Mouse (Mus musculus) heart, postnatal 0 days (tissue): Measurements from ENCODE around the gene Ube2f. TPM values are rescaled to one million over a fixed set of nuclear protein-coding genes. Genes with fewer than 3 reads are reported as not detected.

Experiments used
- ATAC-seq: fragments of 200-750 bp; cut with Nextera tagmentation; 2 replicates; pipeline ENCODE4 v1.8.0; 2017; ENCODE audit warnings: low read depth, moderate number of reproducible peaks, moderate library complexity; ENCODE audit not compliant: insufficient read depth
- DNase-seq: peaks from one replicate; pipeline ENCODE4 v3.0.0-alpha.2; 2016; ENCODE audit warnings: low spot score
- H3K27ac ChIP-seq: fragments of 300-500 bp; sonication (generic); 2 replicates; pipeline ENCODE4 v1.5.1; 2014; ENCODE audit warnings: low read depth, mild to moderate bottlenecking
- H3K27me3 ChIP-seq: fragments of 300-500 bp; sonication (generic); 2 replicates; pipeline ENCODE4 v1.6.1; 2014; ENCODE audit warnings: low read length, mixed read lengths; ENCODE audit not compliant: control insufficient read depth, insufficient read depth
- H3K36me3 ChIP-seq: fragments of 300-500 bp; sonication (generic); replicated peaks from 2 replicates; pipeline ENCODE4 v1.6.1; 2014; ENCODE audit warnings: low read length, mixed read lengths; ENCODE audit not compliant: control insufficient read depth, insufficient read depth
- H3K4me1 ChIP-seq: fragments of 300-500 bp; sonication (generic); 2 replicates; pipeline ENCODE4 v1.6.1; 2014; ENCODE audit warnings: antibody characterized with exemption; ENCODE audit not compliant: control insufficient read depth, insufficient read depth
- H3K4me2 ChIP-seq: fragments of 300-500 bp; sonication (generic); 2 replicates; pipeline ENCODE4 v1.6.1; 2014; ENCODE audit warnings: low read depth, mild to moderate bottlenecking, low read length, moderate library complexity
- H3K4me3 ChIP-seq: fragments of 300-500 bp; sonication (generic); 2 replicates; pipeline ENCODE4 v1.5.1; 2014; ENCODE audit warnings: low read depth, low read length
- H3K9ac ChIP-seq: fragments of 300-500 bp; sonication (generic); replicated peaks from 2 replicates; pipeline ENCODE4 v1.6.1; 2014; ENCODE audit warnings: low read depth, low read length, mixed read lengths
- H3K9me3 ChIP-seq: fragments of 300-500 bp; sonication (generic); replicated peaks from 2 replicates; pipeline ENCODE4 v1.6.1; 2016; ENCODE audit warnings: low read length; ENCODE audit not compliant: control insufficient read depth
- CTCF ChIP-seq: IDR thresholded peaks from 2 replicates; pipeline ENCODE4 v1.5.1; 2016; ENCODE audit warnings: antibody characterized with exemption, control low read depth, low read depth
- EP300 ChIP-seq: IDR thresholded peaks from 2 replicates; pipeline ENCODE4 v1.6.1; 2016; ENCODE audit warnings: antibody characterized with exemption, low read depth
- WGBS: fragments of 180-500 bp; shearing (Covaris S2); extraction: QIAGEN DNeasy Blood & Tissue Kit; methylation state at CpG from one replicate; pipeline ENCODE4 v1.1.7; 2014; 5-methylcytosine and 5-hydroxymethylcytosine counted together
- polyA plus RNA-seq: library from polyadenylated mRNA; unstranded; fragments of >200 nt; fragmentation: Nextera tagmentation; extraction: Ambion mirVana; gene quantifications from 2 replicates; pipeline ENCODE4 v1.2.1, GENCODE M21; 2015
- total RNA-seq: library from RNA; depleted of rRNA; stranded (reverse); fragments of >200 nt; gene quantifications from 2 replicates; pipeline ENCODE4 v1.2.3, GENCODE M21; 2014; ENCODE audit warnings: low replicate concordance

The Ube2f gene
- total and polyA plus RNA-seq, 2 experiments from 2014 or later, result 69.6 to 79.3 TPM

DNA sequence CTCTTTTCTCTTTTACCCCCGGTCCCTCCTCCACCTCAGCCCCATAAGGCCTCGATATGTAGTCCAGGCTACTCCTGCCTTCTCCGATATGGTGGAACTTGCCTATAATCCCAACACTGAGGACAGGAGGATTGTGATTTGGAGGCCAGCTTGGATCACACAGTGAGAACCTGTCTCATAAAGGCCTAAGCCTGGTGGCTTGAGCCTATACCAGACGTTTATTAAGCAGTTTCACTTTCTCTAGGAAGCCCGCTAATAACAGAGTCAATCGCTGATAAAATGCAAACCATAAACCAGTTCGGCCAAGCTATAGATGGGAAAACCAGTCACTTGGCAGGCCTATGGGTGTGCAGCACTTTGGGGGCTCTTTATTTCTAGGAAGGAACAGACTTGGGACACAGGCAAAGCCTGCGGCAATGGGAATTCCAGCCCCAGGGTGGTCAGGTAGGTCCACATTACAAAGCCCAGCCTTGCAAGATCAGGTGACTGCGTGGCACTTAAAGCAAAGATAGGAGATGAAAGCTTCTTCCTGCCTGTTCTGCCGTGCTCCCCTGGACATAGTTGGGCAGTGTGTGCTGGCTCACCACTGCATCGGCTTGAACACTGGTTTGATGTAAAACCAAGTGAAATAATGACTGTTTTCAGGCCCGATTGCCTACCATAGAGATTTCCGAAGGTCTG is 49.1 kb downstream of the Ube2f start:
- peak overlapping the region; percentile 91 for H3K4me2 ChIP-seq
- peaks cover 8% of the 10 kb centered on the region for H3K4me1 ChIP-seq
- peak overlapping the region; percentile 90 for H3K4me3 ChIP-seq
- no peak for ATAC-seq
- no peaks in the 10 kb centered on the region for H3K9me3 ChIP-seq
- 71% methylated on average over 13 of the region's 13 CpGs for WGBS
- H3K9ac ChIP-seq, result peak overlapping the region; percentile 70
- DNase-seq, result no peak
- no peak overlapping the region for H3K27ac ChIP-seq
- TF ChIP-seq EP300 (no peak), CTCF (no peak)
- peaks cover 16% of the 10 kb centered on the region for H3K36me3 ChIP-seq
- no peaks in the 10 kb centered on the region for H3K27me3 ChIP-seq

DNA sequence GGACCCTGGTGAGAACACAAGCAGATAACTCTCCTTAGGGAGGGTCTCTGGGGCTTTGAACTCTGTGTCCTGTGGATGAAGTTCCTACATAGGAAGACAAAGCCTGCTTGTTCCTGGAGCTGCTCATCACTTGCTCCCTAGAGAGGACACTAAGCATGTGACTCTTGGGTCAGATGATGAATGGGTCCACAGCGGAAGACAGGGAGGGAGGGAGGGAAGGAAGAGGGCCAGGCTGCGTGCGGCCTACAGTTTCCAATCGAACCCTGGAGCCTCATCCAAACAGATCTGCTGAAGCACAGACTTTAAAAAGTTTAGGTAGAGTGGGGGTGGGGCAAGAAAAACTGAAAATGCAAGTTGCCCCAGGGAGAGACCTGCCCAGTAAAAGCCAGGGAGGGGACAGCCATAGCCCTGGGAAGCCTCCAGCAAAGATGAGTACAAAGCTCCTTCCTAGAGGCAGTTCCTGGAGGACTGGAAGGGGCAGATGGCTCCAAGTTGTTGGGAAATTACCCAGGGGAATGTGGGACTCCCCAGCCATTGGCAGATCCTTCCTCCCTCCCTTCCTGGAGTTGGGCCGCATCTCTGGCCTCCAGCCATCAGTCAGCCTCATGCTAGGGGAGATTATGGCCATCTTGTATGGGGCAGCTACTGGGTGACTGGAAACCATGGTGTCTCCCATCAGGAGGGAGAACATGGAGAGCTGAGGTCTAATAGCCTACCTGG is 49.8 kb downstream of the Ube2f start:
- Histone ChIP-seq H3K27ac (no peak overlapping the region), H3K4me3 (no peak overlapping the region), H3K9me3 (no peaks in the 10 kb centered on the region), H3K9ac (no peak overlapping the region), H3K27me3 (no peaks in the 10 kb centered on the region), H3K4me2 (no peak overlapping the region; the same call in 1 of the 2 replicates), H3K36me3 (peaks cover 16% of the 10 kb centered on the region), H3K4me1 (peaks cover 8% of the 10 kb centered on the region)
- no peak for TF ChIP-seq CTCF
- no peak for TF ChIP-seq EP300
- DNase-seq (peak; percentile 12), ATAC-seq (no peak)
- WGBS, result 63% methylated on average over 5 of the region's 5 CpGs

DNA sequence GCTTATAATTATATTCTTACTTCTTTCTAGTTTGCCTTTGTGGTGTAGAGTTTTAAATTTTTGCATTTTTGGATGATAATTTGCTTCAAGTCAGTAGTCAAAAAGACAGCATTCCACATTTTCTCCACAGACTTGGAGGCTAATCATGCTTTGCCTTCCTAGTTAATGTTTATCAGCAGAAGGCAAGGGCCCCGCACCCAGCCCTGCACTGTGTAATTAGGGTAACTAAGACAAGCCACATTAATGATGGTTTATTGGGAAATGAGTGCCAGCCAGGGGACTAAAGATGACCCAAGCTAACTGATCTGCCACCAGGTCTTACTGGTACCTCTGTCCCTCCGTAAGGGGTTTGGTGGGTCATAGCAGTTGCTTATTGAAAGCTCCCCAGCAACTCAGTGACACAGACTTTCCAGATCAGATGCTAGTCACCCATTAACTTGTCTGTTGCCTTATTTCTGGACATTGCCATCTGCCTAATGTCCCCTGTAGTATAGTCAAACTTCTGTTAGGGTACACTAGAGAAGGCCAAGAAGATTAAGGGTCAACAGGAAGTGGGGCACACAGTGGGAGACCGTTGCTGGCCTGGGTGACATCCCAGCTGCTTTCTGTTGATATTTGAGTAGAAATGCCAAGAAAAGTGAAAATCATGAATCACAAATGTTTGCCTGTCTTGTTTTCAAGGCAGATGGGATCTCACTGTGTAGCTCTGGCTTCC is 51.3 kb downstream of the Ube2f start:
- H3K9ac ChIP-seq, result no peak overlapping the region
- DNase-seq (no peak), ATAC-seq (no peak)
- H3K27me3 ChIP-seq, result no peaks in the 10 kb centered on the region
- no peak overlapping the region for H3K27ac ChIP-seq
- peaks cover 30% of the 10 kb centered on the region for H3K36me3 ChIP-seq
- no peaks in the 10 kb centered on the region for H3K9me3 ChIP-seq
- TF ChIP-seq CTCF, result no peak
- TF ChIP-seq EP300, result no peak
- 73% methylated on average over 3 of the region's 3 CpGs for WGBS
- H3K4me3 ChIP-seq, result no peak overlapping the region
- H3K4me1 ChIP-seq, result peaks cover 8% of the 10 kb centered on the region
- H3K4me2 ChIP-seq, result no peak overlapping the region

DNA sequence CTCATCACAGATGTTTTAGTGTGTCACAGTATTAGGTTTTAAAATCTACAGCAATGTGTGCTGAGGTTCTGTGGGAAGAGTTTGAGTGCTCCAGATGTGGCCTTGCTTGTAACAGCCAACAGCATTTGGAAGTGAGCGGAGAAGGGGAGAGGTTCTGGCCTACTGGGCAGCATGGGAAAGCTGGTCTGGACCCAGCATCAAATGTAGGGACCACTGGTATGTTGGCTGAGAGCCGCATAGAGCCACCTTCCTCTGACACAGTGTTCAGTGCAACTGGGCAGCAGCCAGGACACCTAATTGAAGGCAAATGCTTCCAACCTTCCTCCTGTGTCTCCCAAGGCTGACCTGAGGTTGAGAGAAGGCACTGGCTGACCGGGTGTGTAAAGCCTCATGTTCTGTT is 51.9 kb downstream of the Ube2f start:
- H3K4me3 ChIP-seq, result no peak overlapping the region
- H3K27me3 ChIP-seq, result no peaks in the 10 kb centered on the region
- no peak overlapping the region for H3K27ac ChIP-seq
- no peak overlapping the region for H3K9ac ChIP-seq
- no peak for DNase-seq
- H3K9me3 ChIP-seq, result no peaks in the 10 kb centered on the region
- peaks cover 8% of the 10 kb centered on the region for H3K4me1 ChIP-seq
- TF ChIP-seq CTCF (no peak), EP300 (no peak)
- ATAC-seq, result no peak
- H3K36me3 ChIP-seq, result peaks cover 35% of the 10 kb centered on the region
- WGBS, result 93% methylated on average over 3 of the region's 3 CpGs
- H3K4me2 ChIP-seq, result no peak overlapping the region

DNA sequence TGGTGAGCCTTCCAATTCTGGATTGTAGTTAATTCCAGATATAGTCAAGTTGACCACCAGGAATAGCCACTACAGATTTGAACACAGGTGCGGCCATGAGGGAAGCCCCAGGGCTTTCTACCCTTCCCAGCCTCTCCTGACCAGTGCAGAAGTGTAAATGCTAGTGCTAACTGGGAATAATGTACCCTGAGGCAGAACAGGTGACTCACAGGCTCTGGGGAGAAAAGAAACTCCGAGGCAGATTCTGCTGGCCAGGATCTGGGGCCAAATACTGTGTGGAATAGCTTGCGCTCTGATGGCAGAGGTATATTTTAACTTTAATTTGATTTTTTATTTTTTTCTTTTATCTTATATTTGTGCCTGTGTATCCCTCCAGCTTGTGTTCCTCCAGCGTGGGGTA is 54.5 kb downstream of the Ube2f start:
- peaks cover 59% of the 10 kb centered on the region for H3K36me3 ChIP-seq
- 86% methylated on average over 4 of the region's 4 CpGs for WGBS
- H3K27ac ChIP-seq, result no peak overlapping the region
- H3K9me3 ChIP-seq, result no peaks in the 10 kb centered on the region
- no peaks in the 10 kb centered on the region for H3K4me1 ChIP-seq
- DNase-seq (no peak), ATAC-seq (no peak)
- no peak for TF ChIP-seq EP300
- TF ChIP-seq CTCF, result no peak
- no peak overlapping the region for H3K9ac ChIP-seq
- H3K4me3 ChIP-seq, result no peak overlapping the region
- no peaks in the 10 kb centered on the region for H3K27me3 ChIP-seq
- H3K4me2 ChIP-seq, result no peak overlapping the region
